Mouse (Mus musculus): ENCODE measurements around the gene Ppp5c. TPM values are rescaled to one million over a fixed set of nuclear protein-coding genes. Genes with fewer than 3 reads are reported as not detected.

Gene Ppp5c
- total and polyA plus RNA-seq, 3 experiments, result 125 to 223 (median 128) TPM

- no peaks in the 10 kb centered on the region for H3K9me3 ChIP-seq (replicated peaks; ENCODE audit: low read length)
- no peak overlapping the region for H3K4me3 ChIP-seq (replicated peaks in 1 of 3; ENCODE audit: low read depth in 2 of 3, low read length in 2 of 3, poor library complexity in 1 of 3)
- no peak overlapping the region for H3K9ac ChIP-seq (ENCODE audit: insufficient read depth, low read depth)
- H3K27me3 ChIP-seq (replicated peaks), result no peaks in the 10 kb centered on the region
- H3K4me2 ChIP-seq (ENCODE audit: insufficient read depth, low read depth, poor library complexity, severe bottlenecking), result no peak overlapping the region
- H3K36me3 ChIP-seq (replicated peaks in 1 of 2; ENCODE audit: control insufficient read depth in 1 of 2, insufficient read depth in 1 of 2, low read length in 1 of 2), result peaks cover 0 to 4% of the 10 kb centered on the region in 2 experiments
- DNase-seq (ENCODE audit: extremely low read depth), result no peak
- H3K27ac ChIP-seq (ENCODE audit: insufficient read depth, low read depth), result no peak overlapping the region
- peaks cover 8 to 9% of the 10 kb centered on the region in 2 experiments for H3K4me1 ChIP-seq (ENCODE audit: control insufficient read depth in 1 of 2, insufficient read depth in 2 of 2)
- in situ Hi-C loops (cut with MboI; ENCODE audit: low pct_ligation_motif_present, low pct_unique_long_range_greater_than_20kb, low sequenced_read_pairs), result no loop called here
- no peaks in the 10 kb centered on the region for H3K79me2 ChIP-seq (replicated peaks; ENCODE audit: control insufficient read depth, extremely low read depth, insufficient read depth, poor library complexity, severe bottlenecking)
- TF ChIP-seq ZMIZ1 (IDR thresholded peaks at IDR 0.05; ENCODE audit: low read depth, low read length) (no peak), TBP (conservative IDR thresholded peaks at IDR 0.05; ENCODE audit: low read depth, low read length) (no peak), UBTF (IDR thresholded peaks at IDR 0.05; ENCODE audit: low read depth, low read length) (no peak), ZNF384 (IDR thresholded peaks at IDR 0.05; ENCODE audit: low read depth, low read length) (no peak), E2F4 (IDR thresholded peaks at IDR 0.05; ENCODE audit: insufficient replicate concordance, low read depth, low read length) (no peak), ZC3H11A (IDR thresholded peaks at IDR 0.05; ENCODE audit: low read depth, low read length) (no peak), CHD2 (IDR thresholded peaks at IDR 0.05; ENCODE audit: low read length) (no peak), BHLHE40 (IDR thresholded peaks at IDR 0.05; ENCODE audit: low read depth, low read length) (no peak), POLR2A (IDR thresholded peaks at IDR 0.05; ENCODE audit: low read depth, low read length) (no peak), HCFC1 (IDR thresholded peaks at IDR 0.05; ENCODE audit: low read depth, low read length) (no peak), POLR2AphosphoS2 (IDR thresholded peaks at IDR 0.05; ENCODE audit: low read depth, low read length) (no peak), CHD1 (IDR thresholded peaks at IDR 0.05; ENCODE audit: low read depth, low read length) (no peak)
- dilution Hi-C loops (cut with MboI; ENCODE audit: extremely low pct_ligation_motif_present, extremely low pct_unique_long_range_greater_than_20kb, low sequenced_read_pairs), result no loop called here
Measured at GRCm38 (mm10) chr7:16988405-16988804, 39.3 kb downstream of the Ppp5c start.

DNA sequence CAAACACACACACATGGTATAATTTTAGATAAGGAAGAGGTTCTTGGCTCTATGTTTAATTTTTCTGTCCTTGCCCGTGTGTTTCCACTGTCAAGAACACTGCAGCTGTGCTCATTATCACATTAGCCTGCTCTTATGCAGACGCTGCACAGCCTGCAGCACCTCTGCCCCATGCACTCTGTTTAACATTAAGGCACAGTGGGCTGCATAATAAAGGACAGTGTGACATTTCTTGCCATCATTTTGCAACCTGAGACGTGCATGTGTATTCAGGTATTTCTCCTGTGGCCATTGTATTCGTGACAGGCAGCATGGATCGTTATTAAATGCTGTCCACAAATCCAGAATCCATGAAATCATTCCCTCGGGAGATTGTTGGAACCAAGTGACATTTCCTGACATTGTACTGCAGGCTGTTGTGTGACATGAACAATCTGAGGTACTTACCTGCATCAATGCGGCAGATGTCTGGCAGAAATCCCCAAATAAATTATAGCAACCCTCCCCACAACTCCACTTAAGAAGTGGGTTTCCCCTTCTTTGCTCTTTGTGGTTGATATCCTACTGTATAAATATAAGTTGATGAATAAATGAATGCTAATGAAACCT is 40.1 kb downstream of the Ppp5c start:
- in situ Hi-C loops (cut with MboI; ENCODE audit: low pct_ligation_motif_present, low pct_unique_long_range_greater_than_20kb, low sequenced_read_pairs), result no loop called here
- no peak for DNase-seq (ENCODE audit: extremely low read depth)
- TF ChIP-seq KAT2A (IDR thresholded peaks at IDR 0.05; ENCODE audit: insufficient replicate concordance, low read length) (no peak), RAD21 (IDR thresholded peaks at IDR 0.05; ENCODE audit: low read depth, low read length) (no peak), TCF12 (IDR thresholded peaks at IDR 0.05; ENCODE audit: low read depth, low read length) (no peak), USF2 (conservative IDR thresholded peaks at IDR 0.05; ENCODE audit: low read depth, low read length) (no peak), MAZ (IDR thresholded peaks at IDR 0.05; ENCODE audit: low read depth, low read length) (no peak), EP300 (IDR thresholded peaks at IDR 0.05; ENCODE audit: low read length) (no peak), MXI1 (IDR thresholded peaks at IDR 0.05; ENCODE audit: low read depth, low read length) (no peak), JUND (conservative IDR thresholded peaks at IDR 0.05; ENCODE audit: low read depth, low read length) (no peak), HCFC1 (IDR thresholded peaks at IDR 0.05; ENCODE audit: low read depth, low read length) (no peak), BHLHE40 (IDR thresholded peaks at IDR 0.05; ENCODE audit: low read depth, low read length) (no peak), CHD2 (IDR thresholded peaks at IDR 0.05; ENCODE audit: low read length) (no peak), E2F4 (IDR thresholded peaks at IDR 0.05; ENCODE audit: insufficient replicate concordance, low read depth, low read length) (no peak), GABPA (IDR thresholded peaks at IDR 0.05; ENCODE audit: insufficient replicate concordance, low read depth, low read length) (no peak), SIN3A (IDR thresholded peaks at IDR 0.05; ENCODE audit: low read length) (no peak), JUN (IDR thresholded peaks at IDR 0.05; ENCODE audit: insufficient read depth, low read depth, low read length) (no peak), MYC (IDR thresholded peaks at IDR 0.05; ENCODE audit: low read depth, low read length) (no peak), CHD1 (IDR thresholded peaks at IDR 0.05; ENCODE audit: low read depth, low read length) (no peak), ZNF384 (IDR thresholded peaks at IDR 0.05; ENCODE audit: low read depth, low read length) (no peak), MEF2A (IDR thresholded peaks at IDR 0.05; ENCODE audit: borderline replicate concordance, low read depth, low read length) (no peak)
- H3K27me3 ChIP-seq (replicated peaks), result no peaks in the 10 kb centered on the region
- no peak overlapping the region for H3K4me3 ChIP-seq (replicated peaks in 1 of 3; ENCODE audit: low read depth in 2 of 3, low read length in 2 of 3, poor library complexity in 1 of 3)
- no peaks in the 10 kb centered on the region for H3K9me3 ChIP-seq (replicated peaks; ENCODE audit: low read length)
- no peak overlapping the region for H3K4me2 ChIP-seq (ENCODE audit: insufficient read depth, low read depth, poor library complexity, severe bottlenecking)
- peaks cover 8 to 9% of the 10 kb centered on the region in 2 experiments for H3K4me1 ChIP-seq (ENCODE audit: control insufficient read depth in 1 of 2, insufficient read depth in 2 of 2)
- peaks cover 0 to 4% of the 10 kb centered on the region in 2 experiments for H3K36me3 ChIP-seq (replicated peaks in 1 of 2; ENCODE audit: control insufficient read depth in 1 of 2, insufficient read depth in 1 of 2, low read length in 1 of 2)
- H3K9ac ChIP-seq (ENCODE audit: insufficient read depth, low read depth), result no peak overlapping the region
- dilution Hi-C loops (cut with MboI; ENCODE audit: extremely low pct_ligation_motif_present, extremely low pct_unique_long_range_greater_than_20kb, low sequenced_read_pairs), result no loop called here
- H3K79me2 ChIP-seq (replicated peaks; ENCODE audit: control insufficient read depth, extremely low read depth, insufficient read depth, poor library complexity, severe bottlenecking), result no peaks in the 10 kb centered on the region
- H3K27ac ChIP-seq (ENCODE audit: insufficient read depth, low read depth), result no peak overlapping the region
